Mouse (Mus musculus) megakaryocyte, embryonic 14.5 days (primary cell): ENCODE measurements around the gene Parvg.

Experiments
- FLI1 ChIP-seq: IDR thresholded peaks from 2 replicates; pipeline ENCODE4 v1.6.1; 2012; ENCODE audit warnings: low read length, inconsistent platforms, mixed read lengths
- GATA1 ChIP-seq: IDR thresholded peaks from 3 replicates; pipeline ENCODE4 v1.6.1; 2012; ENCODE audit warnings: mixed read lengths, low read length, inconsistent platforms, borderline replicate concordance

- TF ChIP-seq GATA1 (no peak), FLI1 (no peak)
These were observed 12.5 kb downstream of the Parvg start for GRCm38 (mm10) chr15:84336281-84336817.
